Mouse (Mus musculus) forebrain, embryonic 14.5 days (tissue): ENCODE results near the gene Tprkb. TPM values are rescaled to one million over a fixed set of nuclear protein-coding genes. Genes with fewer than 3 reads are reported as not detected.
"Not testable (repeated sequence)": the region's sequence is repeated elsewhere in the genome, so short reads cannot be mapped to it uniquely, and the experiment has no call there.

Source experiments
- ATAC-seq: fragments of 200-750 bp; cut with Nextera tagmentation; 2 replicates; pipeline ENCODE4 v1.8.0; 2017; ENCODE audit warnings: mild to moderate bottlenecking, moderate library complexity
- DNase-seq: peaks from one replicate; pipeline ENCODE4 v3.0.0-alpha.2; 2015; ENCODE audit warnings: low spot score
- H3K27ac ChIP-seq: fragments of 300-500 bp; sonication (generic); 2 replicates; pipeline ENCODE4 v1.5.1; 2014; ENCODE audit warnings: low read depth, mild to moderate bottlenecking, control low read depth, low read length, moderate library complexity
- H3K27me3 ChIP-seq: fragments of 300-500 bp; sonication (generic); replicated peaks from 2 replicates; pipeline ENCODE4 v1.6.1; 2014; ENCODE audit warnings: low read length, control low read depth, mixed read lengths; ENCODE audit not compliant: control insufficient read depth, insufficient read depth
- H3K36me3 ChIP-seq: fragments of 300-500 bp; sonication (generic); 2 replicates; pipeline ENCODE4 v1.6.1; 2014; ENCODE audit warnings: low read length, control low read depth; ENCODE audit not compliant: control insufficient read depth, insufficient read depth
- H3K4me1 ChIP-seq: fragments of 300-500 bp; sonication (generic); 2 replicates; pipeline ENCODE4 v1.6.1; 2014; ENCODE audit warnings: antibody characterized with exemption, low read length, control low read depth; ENCODE audit not compliant: control insufficient read depth, insufficient read depth
- H3K4me2 ChIP-seq: fragments of 300-500 bp; sonication (generic); 2 replicates; pipeline ENCODE4 v1.6.1; 2014; ENCODE audit warnings: mild to moderate bottlenecking, control low read depth, low read length
- H3K4me3 ChIP-seq: fragments of 300-500 bp; sonication (generic); 2 replicates; pipeline ENCODE4 v1.5.1; 2014; ENCODE audit warnings: low read depth, low read length, control low read depth
- H3K9ac ChIP-seq: fragments of 300-500 bp; sonication (generic); 2 replicates; pipeline ENCODE4 v1.6.1; 2014; ENCODE audit warnings: mild to moderate bottlenecking, low read length, control low read depth, moderate library complexity
- H3K9me3 ChIP-seq: fragments of 300-500 bp; sonication (generic); replicated peaks from 2 replicates; pipeline ENCODE4 v1.6.1; 2016; ENCODE audit warnings: low read length, control low read depth, mixed read lengths; ENCODE audit not compliant: control insufficient read depth
- WGBS: fragments of 180-500 bp; shearing (Covaris S2); extraction: QIAGEN DNeasy Blood & Tissue Kit; methylation state at CpG from one replicate; pipeline ENCODE4 v1.1.7; 2014; 5-methylcytosine and 5-hydroxymethylcytosine counted together
- polyA plus RNA-seq: library from polyadenylated mRNA; unstranded; fragments of >200 nt; fragmentation: Nextera tagmentation; extraction: Ambion mirVana; gene quantifications from 2 replicates; pipeline ENCODE4 v1.2.1, GENCODE M21; 2014

The Tprkb gene
- polyA plus RNA-seq, 1 experiment from 2014 or later = 34.6 TPM

GRCm38 (mm10) chr6:85908341-85908740, 3.3 kb upstream of the Tprkb start:
- no peak overlapping the region for H3K27ac ChIP-seq
- ATAC-seq (no peak), DNase-seq (no peak)
- no peak overlapping the region for H3K4me3 ChIP-seq
- H3K4me2 ChIP-seq = no peak overlapping the region
- no peaks in the 10 kb centered on the region for H3K27me3 ChIP-seq
- WGBS = 70% methylated on average over 3 of the region's 3 CpGs
- no peak overlapping the region for H3K9ac ChIP-seq
- H3K4me1 ChIP-seq = no peaks in the 10 kb centered on the region
- no peaks in the 10 kb centered on the region for H3K9me3 ChIP-seq
- no peaks in the 10 kb centered on the region for H3K36me3 ChIP-seq

GRCm38 (mm10) chr6:85909704-85910103, 2.0 kb upstream of the Tprkb start:
- 95% methylated on average over 1 of the region's 1 CpGs for WGBS
- Histone ChIP-seq H3K4me3 (no peak overlapping the region), H3K27me3 (no peaks in the 10 kb centered on the region), H3K27ac (no peak overlapping the region), H3K4me1 (peaks cover 7% of the 10 kb centered on the region), H3K9ac (no peak overlapping the region), H3K4me2 (no peak overlapping the region), H3K9me3 (no peaks in the 10 kb centered on the region), H3K36me3 (no peaks in the 10 kb centered on the region)
- DNase-seq (no peak), ATAC-seq (no peak)

GRCm38 (mm10) chr6:85915141-85915538, 3.5 kb downstream of the Tprkb start:
- H3K4me1 ChIP-seq = peaks cover 13% of the 10 kb centered on the region
- 5% methylated on average over 11 of the region's 11 CpGs for WGBS
- peak overlapping the region; percentile 82 for H3K9ac ChIP-seq
- H3K36me3 ChIP-seq = no peaks in the 10 kb centered on the region
- ATAC-seq (no peak; the same call in 1 of the 2 replicates), DNase-seq (no peak)
- H3K4me3 ChIP-seq = peak overlapping the region; percentile 55
- no peaks in the 10 kb centered on the region for H3K9me3 ChIP-seq
- no peaks in the 10 kb centered on the region for H3K27me3 ChIP-seq
- peak overlapping the region; percentile 50; the same call in 1 of the 2 replicates for H3K27ac ChIP-seq
- H3K4me2 ChIP-seq = peak overlapping the region; percentile 78

DNA sequence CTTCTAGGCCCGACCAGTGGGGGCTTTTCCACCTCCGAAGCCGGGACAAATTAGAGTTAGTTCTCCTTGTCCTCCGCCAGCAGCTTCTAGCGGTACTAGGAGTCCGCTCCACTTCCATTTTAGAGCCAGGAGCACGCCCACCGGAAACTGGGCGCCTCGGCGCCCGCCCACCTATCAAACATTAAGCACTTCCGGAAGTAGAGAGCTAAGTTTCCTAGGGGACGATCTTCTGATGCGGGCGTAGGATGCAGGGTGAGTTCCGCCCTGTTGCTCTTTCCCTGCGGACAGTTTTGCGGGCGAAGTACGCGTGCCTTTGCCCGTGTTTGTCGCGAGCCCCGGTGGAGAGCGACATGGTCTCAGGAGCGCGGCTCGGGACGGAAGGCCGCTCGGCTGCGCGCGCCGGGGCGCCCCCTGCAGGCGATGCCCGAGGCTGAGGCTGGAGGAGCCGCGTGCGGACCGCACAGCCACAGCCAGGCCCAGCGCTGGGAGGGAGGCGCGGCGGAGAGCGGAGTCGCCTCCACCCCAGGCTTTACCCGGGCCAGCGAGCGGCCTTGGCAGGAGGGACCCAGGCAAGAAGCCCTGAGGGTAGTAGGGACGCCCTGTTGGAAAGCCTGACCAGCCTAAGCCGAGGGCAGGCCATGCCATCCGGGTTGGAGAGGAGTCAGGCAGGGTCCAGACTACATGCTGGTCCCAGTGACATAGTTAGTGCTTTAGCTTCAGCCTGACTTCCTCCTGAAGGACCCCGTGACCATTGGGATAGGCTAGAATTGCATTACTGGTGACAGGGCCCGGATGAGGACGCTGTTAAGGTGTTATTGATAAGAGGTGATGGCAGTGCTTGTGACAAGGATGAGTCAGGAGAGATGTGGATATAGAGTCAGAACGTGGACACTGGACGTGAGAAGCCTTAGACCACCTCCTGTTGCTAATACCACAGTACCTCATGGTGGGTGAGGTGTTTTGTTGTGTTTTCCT, 4.2 kb downstream of the Tprkb start, which contains the start of gene Nat8f1:
Gene Nat8f1, minus strand, starts transcription at position 149 of the 975 bp plus-strand sequence.
- H3K9me3 ChIP-seq, H3K36me3 ChIP-seq, H3K27me3 ChIP-seq: not testable (repeated sequence)
- peaks cover 13% of the 10 kb centered on the region for H3K4me1 ChIP-seq
- H3K4me3 ChIP-seq = peak within 1 kb of the TSS; percentile 55
- peak; percentile 97 for ATAC-seq
- H3K9ac ChIP-seq = peak within 1 kb of the TSS; percentile 82
- peak; percentile 96 for DNase-seq
- H3K27ac ChIP-seq = peak within 1 kb of the TSS; percentile 63; the same call in 1 of the 2 replicates
- peak within 1 kb of the TSS; percentile 78 for H3K4me2 ChIP-seq
- WGBS = under 1% methylated on average over 50 of the region's 61 CpGs

- 80% methylated on average over 6 of the region's 6 CpGs for WGBS
- H3K9me3 ChIP-seq = no peaks in the 10 kb centered on the region
- H3K9ac ChIP-seq = peak overlapping the region; percentile 82
- H3K4me1 ChIP-seq = peaks cover 13% of the 10 kb centered on the region
- H3K36me3 ChIP-seq = peaks cover 3% of the 10 kb centered on the region; the same call in 1 of the 2 replicates
- ATAC-seq (no peak), DNase-seq (no peak)
- peak overlapping the region; percentile 78 for H3K4me2 ChIP-seq
- no peaks in the 10 kb centered on the region for H3K27me3 ChIP-seq
- 0 out of 2 replicates have a peak overlapping the region, but pooled peaks have one; percentile 63 for H3K27ac ChIP-seq
- H3K4me3 ChIP-seq = peak overlapping the region; percentile 55
Observed at GRCm38 (mm10) chr6:85916596-85916995, 4.9 kb downstream of the Tprkb start.

GRCm38 (mm10) chr6:85918341-85918740, 6.7 kb downstream of the Tprkb start:
- peaks cover 13% of the 10 kb centered on the region for H3K4me1 ChIP-seq
- H3K4me3 ChIP-seq, H3K27ac ChIP-seq, ATAC-seq, DNase-seq, H3K36me3 ChIP-seq, H3K27me3 ChIP-seq, H3K9me3 ChIP-seq, H3K9ac ChIP-seq, H3K4me2 ChIP-seq: not testable (repeated sequence)
- 91% methylated on average over 3 of the region's 3 CpGs for WGBS

GRCm38 (mm10) chr6:85919401-85919800, 7.7 kb downstream of the Tprkb start:
- H3K36me3 ChIP-seq = peaks cover 7% of the 10 kb centered on the region; the same call in 1 of the 2 replicates
- H3K4me3 ChIP-seq = no peak overlapping the region
- H3K9me3 ChIP-seq = no peaks in the 10 kb centered on the region
- H3K27me3 ChIP-seq = no peaks in the 10 kb centered on the region
- H3K27ac ChIP-seq = no peak overlapping the region
- WGBS = 93% methylated on average over 4 of the region's 4 CpGs
- H3K4me1 ChIP-seq = peaks cover 10% of the 10 kb centered on the region
- DNase-seq (no peak), ATAC-seq (no peak)
- no peak overlapping the region for H3K4me2 ChIP-seq
- no peak overlapping the region for H3K9ac ChIP-seq

DNA sequence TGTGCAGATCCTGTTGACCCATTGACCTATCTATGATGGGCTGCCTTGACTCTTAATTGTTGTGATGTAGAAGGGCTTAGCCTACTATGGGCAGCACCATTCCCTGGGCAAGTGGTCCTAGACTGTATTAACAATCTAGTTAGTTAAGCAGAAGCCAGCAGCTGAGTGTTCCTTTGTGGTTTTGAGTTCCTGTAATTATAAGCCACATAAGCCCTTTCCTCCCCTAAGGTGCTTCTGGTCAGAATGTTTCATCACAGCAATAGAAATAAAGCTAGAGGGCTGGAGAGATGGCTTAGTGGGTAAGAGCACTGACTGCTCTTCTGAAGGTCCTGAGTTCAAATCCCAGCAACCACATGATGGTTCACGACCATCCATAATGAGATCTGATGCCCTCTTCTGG, 12.0 kb downstream of the Tprkb start:
- DNase-seq = no peak
- 96% methylated on average over 1 of the region's 1 CpGs for WGBS
- no peak for ATAC-seq

GRCm38 (mm10) chr6:85926709-85927108, 15.0 kb downstream of the Tprkb start:
- H3K4me1 ChIP-seq = no peaks in the 10 kb centered on the region
- no peak overlapping the region for H3K27ac ChIP-seq
- no peaks in the 10 kb centered on the region for H3K9me3 ChIP-seq
- no peak overlapping the region for H3K9ac ChIP-seq
- no peak for DNase-seq
- no peak overlapping the region for H3K4me2 ChIP-seq
- no peak for ATAC-seq
- no peak overlapping the region for H3K4me3 ChIP-seq
- H3K27me3 ChIP-seq = no peaks in the 10 kb centered on the region
- 79% methylated on average over 1 of the region's 1 CpGs for WGBS
- H3K36me3 ChIP-seq = peaks cover 63% of the 10 kb centered on the region

More for the DNA sequence above, 12.0 kb downstream of the Tprkb start:
- Histone ChIP-seq H3K27ac (no peak overlapping the region), H3K4me2 (no peak overlapping the region), H3K4me1 (no peaks in the 10 kb centered on the region), H3K9ac (no peak overlapping the region), H3K36me3 (peaks cover 45% of the 10 kb centered on the region), H3K4me3 (no peak overlapping the region), H3K27me3 (no peaks in the 10 kb centered on the region), H3K9me3 (no peaks in the 10 kb centered on the region)
